Mouse (Mus musculus) liver, embryonic 14 days (tissue): ENCODE measurements around the gene Zfp595. TPM values are rescaled to one million over a fixed set of nuclear protein-coding genes. Genes with fewer than 3 reads are reported as not detected.

Source experiments
- polyA plus RNA-seq: library from polyadenylated mRNA; depleted of rRNA; stranded (reverse); fragments of >200 nt; gene quantifications from 2 replicates; pipeline ENCODE4 v1.2.3, GENCODE M21; 2012; rRNA removed

The Zfp595 gene
- 1.2 and 1.3 TPM in 2 replicates for polyA plus RNA-seq

DNA sequence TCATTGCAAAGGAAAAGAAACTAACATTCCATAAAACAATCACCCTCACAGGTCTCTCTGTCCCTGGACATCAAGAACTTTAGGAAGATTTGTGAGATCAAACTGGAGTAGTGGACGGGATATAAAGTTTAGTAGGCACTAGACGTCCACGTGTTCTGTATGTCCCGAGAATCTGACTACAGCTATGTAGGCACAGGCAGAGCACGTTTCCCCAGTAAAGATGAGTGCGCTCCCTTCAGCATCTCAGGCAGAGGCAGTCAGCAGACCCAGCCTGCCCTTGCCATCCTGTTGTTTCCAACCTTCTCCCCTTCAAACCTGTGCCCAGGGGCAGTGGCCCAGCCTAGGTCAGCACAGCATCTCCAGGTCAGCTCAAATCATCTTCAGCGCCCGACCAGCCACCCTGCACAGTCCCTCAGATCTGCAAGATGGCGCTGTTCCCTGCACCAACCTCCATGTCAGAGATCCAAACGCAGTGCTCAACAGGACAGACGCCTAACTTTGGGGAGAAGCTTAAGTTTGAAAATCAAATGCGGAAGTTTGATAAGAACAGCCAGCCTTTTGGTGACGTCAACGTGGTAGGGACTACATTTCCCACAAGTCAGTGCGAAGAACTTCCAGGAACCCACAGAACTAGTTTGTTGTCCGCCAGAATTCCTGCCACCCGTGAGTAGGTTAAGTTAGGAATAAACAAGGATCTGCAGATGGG, at the start of gene Zfp595:
Gene Zfp595 (minus strand): TSS at position 552 of the 706 bp plus-strand sequence.

DNA sequence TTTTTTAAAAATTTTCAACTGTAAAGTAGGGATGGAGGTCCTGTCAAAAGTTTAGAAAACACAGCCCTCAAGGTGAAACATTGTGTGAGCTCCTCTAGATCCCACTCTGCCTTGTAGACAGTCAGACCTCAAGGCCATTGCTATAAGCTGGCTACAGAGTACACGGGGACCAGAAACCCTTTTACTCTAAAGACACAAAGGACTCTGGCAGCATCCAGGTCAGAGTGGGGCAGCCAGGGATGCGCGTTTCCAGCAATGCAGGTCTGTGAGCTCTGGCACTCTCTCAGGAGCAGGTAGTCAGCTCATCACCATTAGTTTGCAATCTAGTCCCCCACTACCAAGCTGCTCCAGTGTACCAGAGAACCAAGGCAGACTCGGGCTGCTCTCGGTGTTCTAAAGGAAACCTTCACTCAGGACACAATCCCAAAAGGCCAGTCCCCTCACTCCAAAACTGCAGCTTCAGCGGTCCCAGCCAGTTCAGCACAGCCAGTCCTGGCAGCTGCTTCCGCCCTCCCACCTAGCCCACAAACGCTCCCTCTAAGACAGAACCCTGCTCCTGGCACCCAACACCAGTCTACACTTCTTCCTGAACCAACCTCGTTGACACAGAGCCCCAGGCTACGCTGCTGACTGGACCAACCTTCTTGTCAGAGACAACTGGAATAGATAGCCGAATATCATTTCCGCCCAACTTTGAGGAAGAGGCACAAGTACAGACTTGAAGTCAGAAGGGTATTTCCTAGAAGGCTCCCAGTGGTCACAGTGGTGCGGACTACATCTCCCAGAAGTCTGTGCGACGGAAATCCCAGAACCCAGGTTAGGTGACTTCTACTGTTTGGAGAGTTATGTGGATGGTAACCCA, 42.9 kb upstream of the Zfp595 start, which contains the start of the genes Gm28041 and Zfp456:
Gene Gm28041 (minus strand): TSS at position 684 of the 862 bp plus-strand sequence.
Gene Zfp456 (minus strand): TSS at position 761 of the 862 bp plus-strand sequence.

DNA sequence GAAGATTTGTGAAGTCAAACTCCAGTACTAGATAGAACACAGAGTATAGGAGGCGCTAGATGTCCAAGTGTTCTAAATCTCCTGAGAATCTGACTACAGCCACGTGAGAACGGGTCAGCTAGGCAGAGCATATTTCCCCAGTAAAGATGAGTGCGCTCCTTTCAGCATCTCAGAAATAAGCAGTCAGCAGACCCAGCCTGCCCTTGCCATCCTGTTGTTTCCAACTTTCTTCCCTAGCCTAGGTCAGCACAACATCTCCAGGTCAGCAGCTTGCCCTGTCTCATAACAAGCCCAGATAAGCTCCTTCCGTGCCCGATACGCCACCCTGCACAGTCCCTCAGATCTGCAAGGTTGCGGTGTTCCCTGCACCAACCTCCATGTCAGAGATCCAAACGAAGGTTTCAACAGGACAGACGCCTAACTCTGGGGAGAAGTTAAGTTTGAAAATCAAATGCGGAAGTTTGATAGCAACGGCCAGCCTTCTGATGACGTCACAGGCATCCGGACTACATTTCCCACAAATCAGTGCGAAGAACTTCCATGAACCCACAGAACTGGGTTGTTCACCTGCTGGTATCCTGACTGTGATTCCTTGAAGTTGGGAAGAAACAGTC, 27.9 kb upstream of the Zfp595 start, which contains the start of the genes Gm28044 and Zfp953:
Gene Gm28044 (minus strand): TSS at position 406 of the 614 bp plus-strand sequence.
Gene Zfp953 (minus strand): TSS at position 475 of the 614 bp plus-strand sequence.

GRCm38 (mm10) chr13:67305822-67306672, 26.3 kb downstream of the Zfp595 start, which contains the start of gene Zfp457:
Gene Zfp457, minus strand, starts transcription at chr13:67306485.

DNA sequence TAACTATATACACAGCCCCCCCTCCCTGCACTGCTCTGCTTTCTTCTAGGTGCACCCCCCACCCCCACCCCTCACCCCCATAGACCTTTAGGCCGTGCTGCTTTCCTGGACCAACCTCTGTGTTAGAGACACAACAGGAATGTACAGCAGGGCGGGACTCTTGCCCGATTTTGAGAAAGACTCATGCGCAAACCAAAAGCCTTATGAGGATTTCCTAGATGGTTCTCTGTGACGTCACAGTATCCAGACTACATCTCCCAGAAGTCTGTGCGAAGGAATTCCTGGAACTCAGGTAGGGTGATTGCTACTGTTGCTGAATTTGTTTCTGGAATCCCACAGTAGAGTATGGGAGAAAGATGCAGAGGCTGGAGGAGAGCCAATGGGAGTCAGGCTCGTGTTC, 54.1 kb downstream of the Zfp595 start, which contains the start of gene Zfp458:
Gene Zfp458 (minus strand): TSS at position 153 of the 400 bp plus-strand sequence.

Other genes with a start within 250 kb of the Zfp595 start
- gene Zfp708, start 234.6 kb downstream of the Zfp595 start, polyA plus RNA-seq: 0.85 and 0.95 TPM in 2 replicates
- gene Gm28557, start 224.0 kb downstream of the Zfp595 start, polyA plus RNA-seq: 1.7 and 1.8 TPM in 2 replicates
- gene Rslcan18, start 216.3 kb downstream of the Zfp595 start, polyA plus RNA-seq: 0.20 and 0.25 TPM in 2 replicates
- gene Zfp759, start 210.9 kb downstream of the Zfp595 start, polyA plus RNA-seq: 0.38 and 0.40 TPM in 2 replicates
- 1.2 and 1.4 TPM in 2 replicates for gene Rsl1, start 159.4 kb downstream of the Zfp595 start, polyA plus RNA-seq
- gene Zfp455, start 138.1 kb downstream of the Zfp595 start, polyA plus RNA-seq: 0.18 and 0.21 TPM in 2 replicates
- gene Zfp458, start 54.1 kb downstream of the Zfp595 start, polyA plus RNA-seq: 0.47 and 0.52 TPM in 2 replicates
- 0.41 and 0.48 TPM in 2 replicates for gene Zfp457, start 26.1 kb downstream of the Zfp595 start, polyA plus RNA-seq
- gene Gm28044, start 28.0 kb upstream of the Zfp595 start, polyA plus RNA-seq: not detected in 2 replicates
- 0.79 and 0.83 TPM in 2 replicates for gene Zfp953, start 28.0 kb upstream of the Zfp595 start, polyA plus RNA-seq
- gene Gm28041, start 43.2 kb upstream of the Zfp595 start, polyA plus RNA-seq: 0.12 and 0.17 TPM in 2 replicates
- 0.27 and 0.32 TPM in 2 replicates for gene Zfp456, start 43.2 kb upstream of the Zfp595 start, polyA plus RNA-seq
- 1.8 and 2.3 TPM in 2 replicates for gene Zfp429, start 67.2 kb upstream of the Zfp595 start, polyA plus RNA-seq
- gene Zfp459, start 88.8 kb upstream of the Zfp595 start, polyA plus RNA-seq: 0.17 and 0.18 TPM in 2 replicates
- 2.8 and 3.1 TPM in 2 replicates for gene Zfp874a, start 119.1 kb upstream of the Zfp595 start, polyA plus RNA-seq
- 2.7 and 2.8 TPM in 2 replicates for gene Zfp874b, start 151.7 kb upstream of the Zfp595 start, polyA plus RNA-seq
- 1.3 TPM in 2 replicates for gene Zfp58, start 168.0 kb upstream of the Zfp595 start, polyA plus RNA-seq
- gene Gm26965, start 193.6 kb upstream of the Zfp595 start, polyA plus RNA-seq: not detected in 2 replicates
- 5.4 and 5.6 TPM in 2 replicates for gene Zfp87, start 193.6 kb upstream of the Zfp595 start, polyA plus RNA-seq
- gene Zfp748, start 221.3 kb upstream of the Zfp595 start, polyA plus RNA-seq: 2.3 and 2.5 TPM in 2 replicates